29 mouse cellular contexts compared by ENCODE assay signal in genomic region chr1:168600461-168601160, GRCm38 (mm10).
A peak's percentile ranks its signal among the peaks of the same experiment; 100 is the strongest.
DNase-seq lines count a peak whose midpoint lies in the region; ATAC-seq and TF ChIP-seq lines count a peak whose summit lies in the region.
"Had no signal": no experiment of that assay in that cellular context is flagged by ENCODE, and none has a peak within 500 bp of the region (broad histone marks: within the 10 kb centered on the region; RNA-seq: fewer than 3 reads in every experiment).

No protein-coding gene starts in this region.

- H3K27ac ChIP-seq in liver, adult 2 months (replicated peaks; ENCODE audit: insufficient read depth, low read depth, low read length), result no peak overlapping the region
- H3K27ac ChIP-seq in liver, embryonic 12.5 days, result no peak overlapping the region
- peak overlapping the region; percentile 43; the same call in 1 of the 2 replicates for H3K27ac ChIP-seq in lung, postnatal 0 days (ENCODE audit: low read length)
- H3K27ac ChIP-seq: embryonic facial prominence, embryonic 10.5 days; embryonic facial prominence, embryonic 15.5 days; forebrain, embryonic 13.5 days; hindbrain, embryonic 10.5 days; liver, embryonic 15.5 days; macrophage; midbrain, embryonic 10.5 days; midbrain, embryonic 15.5 days; neural tube, embryonic 15.5 days had no signal

- no peak overlapping the region for H3K4me3 ChIP-seq in liver, adult 2 months (ENCODE audit: insufficient read depth, low read depth, low read length)
- no peak overlapping the region for H3K4me3 ChIP-seq in liver, embryonic 12.5 days
- no peak overlapping the region for H3K4me3 ChIP-seq in lung, postnatal 0 days (ENCODE audit: low read depth, low read length)
- H3K4me3 ChIP-seq: embryonic facial prominence, embryonic 10.5 days; embryonic facial prominence, embryonic 15.5 days; forebrain, embryonic 13.5 days; hindbrain, embryonic 10.5 days; liver, embryonic 15.5 days; midbrain, embryonic 10.5 days; midbrain, embryonic 15.5 days; neural tube, embryonic 15.5 days had no signal

- no peak for TF ChIP-seq EP300 in lung, postnatal 0 days (IDR thresholded peaks at IDR 0.05)

- no peaks in the 10 kb centered on the region for H3K4me1 ChIP-seq in liver, adult 2 months (ENCODE audit: control insufficient read depth, insufficient read depth, low read length)
- no peaks in the 10 kb centered on the region for H3K4me1 ChIP-seq in liver, embryonic 12.5 days
- peaks cover 12% of the 10 kb centered on the region; the same call in 1 of the 2 replicates for H3K4me1 ChIP-seq in lung, postnatal 0 days (ENCODE audit: insufficient read depth, low read depth, low read length)
- H3K4me1 ChIP-seq: liver, embryonic 15.5 days had no signal

- no peak overlapping the region for H3K9ac ChIP-seq in liver, adult 2 months (ENCODE audit: low read depth, low read length)
- H3K9ac ChIP-seq in liver, embryonic 12.5 days, result no peak overlapping the region
- no peak overlapping the region for H3K9ac ChIP-seq in lung, postnatal 0 days (replicated peaks; ENCODE audit: low read depth)
- H3K9ac ChIP-seq: embryonic facial prominence, embryonic 15.5 days; forebrain, embryonic 13.5 days; liver, embryonic 15.5 days; midbrain, embryonic 15.5 days; neural tube, embryonic 15.5 days had no signal

- WGBS in liver, adult 2 months, result 85% methylated on average over 6 of the region's 6 CpGs
- WGBS in liver, embryonic 12.5 days (ENCODE audit: insufficient replicate concordance), result 60% methylated on average over 6 of the region's 6 CpGs
- 57% methylated on average over 6 of the region's 6 CpGs for WGBS in lung, postnatal 0 days

- H3K4me2 ChIP-seq in liver, embryonic 12.5 days, result no peak overlapping the region
- H3K4me2 ChIP-seq in lung, postnatal 0 days (replicated peaks; ENCODE audit: low read depth, low read length), result no peak overlapping the region
- H3K4me2 ChIP-seq: embryonic facial prominence, embryonic 15.5 days; forebrain, embryonic 13.5 days; liver, embryonic 15.5 days; midbrain, embryonic 15.5 days; neural tube, embryonic 15.5 days had no signal

- H3K36me3 ChIP-seq in liver, adult 2 months (ENCODE audit: control insufficient read depth, insufficient read depth, low read length), result no peaks in the 10 kb centered on the region
- H3K36me3 ChIP-seq in liver, embryonic 12.5 days, result no peaks in the 10 kb centered on the region
- H3K36me3 ChIP-seq in lung, postnatal 0 days (ENCODE audit: insufficient read depth, low read length), result no peaks in the 10 kb centered on the region
- H3K36me3 ChIP-seq: embryonic facial prominence, embryonic 10.5 days; embryonic facial prominence, embryonic 15.5 days; G1E; hindbrain, embryonic 10.5 days; liver, embryonic 15.5 days; midbrain, embryonic 10.5 days; midbrain, embryonic 15.5 days; neural tube, embryonic 15.5 days had no signal

- no peak for TF ChIP-seq POLR2A in liver, adult 2 months (IDR thresholded peaks at IDR 0.05; ENCODE audit: extremely low read depth, insufficient read depth, low read length)

- no peak for ATAC-seq in liver, embryonic 12.5 days
- ATAC-seq in lung, postnatal 0 days, result peak; percentile 25; the same call in 1 of the 2 replicates
- ATAC-seq: forebrain, embryonic 13.5 days; hindbrain, embryonic 16.5 days; midbrain, embryonic 15.5 days had no signal

- peak; percentile 74 for DNase-seq in heart, adult 11 months
- DNase-seq in heart, adult 18-20 months, result no peak
- DNase-seq in liver, adult 2 months (ENCODE audit: extremely low read depth, low read depth, low spot score), result peak; percentile 33
- peak; percentile 68 for DNase-seq in lung, postnatal 0 days (ENCODE audit: low spot score)
- DNase-seq in lung, postnatal 10 days, result no peak
- DNase-seq in ovary, adult 18-20 months (ENCODE audit: low spot score), result no peak
- DNase-seq: adrenal gland, adult 8-10 months; cerebellum, adult 8-10 months; cerebellum, postnatal 25 days; gastrocnemius, postnatal 36 days; heart, postnatal 14 days; kidney, adult 18-20 months; layer of hippocampus, postnatal 36 days; left cerebral cortex, postnatal 4 days; right cerebral cortex, adult 18-20 months; spleen, adult 18-20 months; thymus, postnatal 14 days had no signal

- no peaks in the 10 kb centered on the region for H3K79me2 ChIP-seq in liver, adult 2 months (ENCODE audit: control insufficient read depth, insufficient read depth, low read length)

- TF ChIP-seq CTCF in liver, adult 2 months (IDR thresholded peaks at IDR 0.05; ENCODE audit: low read depth, low read length), result no peak
- TF ChIP-seq CTCF in lung, postnatal 0 days (IDR thresholded peaks at IDR 0.05), result no peak

- no peaks in the 10 kb centered on the region for H3K9me3 ChIP-seq in liver, embryonic 12.5 days (replicated peaks)
- no peaks in the 10 kb centered on the region for H3K9me3 ChIP-seq in lung, postnatal 0 days (ENCODE audit: low read length)
- H3K9me3 ChIP-seq: embryonic facial prominence, embryonic 10.5 days; embryonic facial prominence, embryonic 15.5 days; forebrain, embryonic 13.5 days; hindbrain, embryonic 10.5 days; liver, embryonic 15.5 days; midbrain, embryonic 10.5 days; midbrain, embryonic 15.5 days; neural tube, embryonic 15.5 days had no signal

- no peaks in the 10 kb centered on the region for H3K27me3 ChIP-seq in liver, adult 2 months (ENCODE audit: control insufficient read depth, insufficient read depth, low read length)
- H3K27me3 ChIP-seq in liver, embryonic 12.5 days (replicated peaks), result no peaks in the 10 kb centered on the region
- no peaks in the 10 kb centered on the region for H3K27me3 ChIP-seq in lung, postnatal 0 days (replicated peaks; ENCODE audit: insufficient read depth, low read length)
- H3K27me3 ChIP-seq: embryonic facial prominence, embryonic 15.5 days; forebrain, embryonic 13.5 days; liver, embryonic 15.5 days; midbrain, embryonic 15.5 days; neural tube, embryonic 15.5 days had no signal

Comparison
In these comparisons a context has a peak if more than half of its experiments do, and no peak if none do; other contexts are left out.
1. DNase-seq: peak in heart, adult 11 months (single experiment), liver, adult 2 months (single experiment) and lung, postnatal 0 days (single experiment); none in heart, adult 18-20 months (0 of 2), lung, postnatal 10 days (single experiment) and ovary, adult 18-20 months (single experiment).